Mouse (Mus musculus) macrophage (primary cell): ENCODE measurements around the gene Gm49369. TPM values are rescaled to one million over a fixed set of nuclear protein-coding genes. Genes with fewer than 3 reads are reported as not detected.

Source experiments
- polyA plus RNA-seq: library from polyadenylated mRNA; stranded (reverse); fragments of 250-400 nt; gene quantifications from 3 replicates; pipeline ENCODE4 v1.2.4, GENCODE M21; 2018; ENCODE audit warnings: inconsistent platforms

The Gm49369 gene
- polyA plus RNA-seq, 1 experiment from 2014 or later: 6,145 TPM

Other genes starting within 250 kb of the Gm49369 start
- not detected in 3 replicates for gene Gm39115, start 246.6 kb downstream of the Gm49369 start, polyA plus RNA-seq
- not detected in 3 replicates for gene Gm45337, start 238.1 kb downstream of the Gm49369 start, polyA plus RNA-seq
- not detected in 3 replicates for gene Gm29735, start 225.6 kb downstream of the Gm49369 start, polyA plus RNA-seq
- not detected in 3 replicates for gene Gm4553, start 216.9 kb downstream of the Gm49369 start, polyA plus RNA-seq
- gene Krtap5-2, start 206.7 kb downstream of the Gm49369 start, polyA plus RNA-seq: not detected in 3 replicates
- not detected in 3 replicates for gene Gm10153, start 192.3 kb downstream of the Gm49369 start, polyA plus RNA-seq
- gene Krtap5-3, start 181.3 kb downstream of the Gm49369 start, polyA plus RNA-seq: not detected in 3 replicates
- gene Gm7579, start 170.8 kb downstream of the Gm49369 start, polyA plus RNA-seq: not detected in 3 replicates
- not detected in 3 replicates for gene Krtap5-5, start 152.7 kb downstream of the Gm49369 start, polyA plus RNA-seq
- not detected in 3 replicates for gene Gm40460, start 141.6 kb downstream of the Gm49369 start, polyA plus RNA-seq
- not detected in 3 replicates for gene Gm2431, start 124.3 kb downstream of the Gm49369 start, polyA plus RNA-seq
- gene Gm4559, start 108.3 kb downstream of the Gm49369 start, polyA plus RNA-seq: not detected in 3 replicates
- gene Krtap5-1, start 85.5 kb downstream of the Gm49369 start, polyA plus RNA-seq: not detected in 3 replicates
- gene Krtap5-4, start 79.1 kb downstream of the Gm49369 start, polyA plus RNA-seq: not detected in 3 replicates
- gene Ifitm10, start 8.9 kb downstream of the Gm49369 start, polyA plus RNA-seq: not detected in 3 replicates
- 15,815 to 17,787 TPM (median 16,857 TPM) in 3 replicates for gene Ctsd, start 5.4 kb upstream of the Gm49369 start, polyA plus RNA-seq
- 3.2 to 10.3 TPM (median 4.8 TPM) in 3 replicates for gene Syt8, start 52.2 kb upstream of the Gm49369 start, polyA plus RNA-seq
- gene Tnni2, start 59.1 kb upstream of the Gm49369 start, polyA plus RNA-seq: 13.4 to 20.6 TPM (median 18.0 TPM) in 3 replicates
- gene Lsp1, start 78.1 kb upstream of the Gm49369 start, polyA plus RNA-seq: 30.8 to 130 TPM (median 114 TPM) in 3 replicates
- gene Tnnt3, start 116.2 kb upstream of the Gm49369 start, polyA plus RNA-seq: 0.75 TPM in 1 of 3 replicates, not detected in the others
- 31.4 to 47.4 TPM (median 43.1 TPM) in 3 replicates for gene Mrpl23, start 150.0 kb upstream of the Gm49369 start, polyA plus RNA-seq